Mouse (Mus musculus) forelimb bud, embryonic 11.5 days (tissue): ENCODE results near the gene Pdgfc.
A peak's percentile ranks its signal among the peaks of the same experiment; 100 is the strongest.
"Not testable (repeated sequence)": the region's sequence is repeated elsewhere in the genome, so short reads cannot be mapped to it uniquely, and the experiment has no call there.

ENCODE experiments used
- DNase-seq: peaks from one replicate; pipeline ENCODE4 v3.0.0-alpha.2; 2012; ENCODE audit warnings: low read depth, low spot score

Pdgfc gene

GRCm38 (mm10) chr3:81045344-81046050, 9.3 kb downstream of the Pdgfc start:
- DNase-seq = no peak

GRCm38 (mm10) chr3:81046652-81047607, 10.7 kb downstream of the Pdgfc start:
- DNase-seq = peak; percentile 70

- no peak for DNase-seq
Observed at GRCm38 (mm10) chr3:81051522-81051921, 15.3 kb downstream of the Pdgfc start.

- no peak for DNase-seq
Observed at GRCm38 (mm10) chr3:81052422-81052821, 16.2 kb downstream of the Pdgfc start.

- no peak for DNase-seq
Observed at GRCm38 (mm10) chr3:81054074-81054473, 17.9 kb downstream of the Pdgfc start.

- no peak for DNase-seq
Observed at GRCm38 (mm10) chr3:81057719-81058118, 21.5 kb downstream of the Pdgfc start.

- no peak for DNase-seq
Observed at GRCm38 (mm10) chr3:81058527-81059031, 22.4 kb downstream of the Pdgfc start.

GRCm38 (mm10) chr3:81068550-81068949, 32.3 kb downstream of the Pdgfc start:
- no peak for DNase-seq

GRCm38 (mm10) chr3:81101136-81101535, 64.9 kb downstream of the Pdgfc start:
- no peak for DNase-seq

- no peak for DNase-seq
Observed at GRCm38 (mm10) chr3:81102158-81102876, 66.1 kb downstream of the Pdgfc start.

GRCm38 (mm10) chr3:81102877-81103420, 66.7 kb downstream of the Pdgfc start:
- DNase-seq = no peak

- DNase-seq = no peak
Observed at GRCm38 (mm10) chr3:81107515-81107914, 71.3 kb downstream of the Pdgfc start.

GRCm38 (mm10) chr3:81110968-81111367, 74.8 kb downstream of the Pdgfc start:
- no peak for DNase-seq

GRCm38 (mm10) chr3:81112892-81113291, 76.7 kb downstream of the Pdgfc start:
- DNase-seq = no peak

- DNase-seq = no peak
Observed at GRCm38 (mm10) chr3:81120664-81121063, 84.4 kb downstream of the Pdgfc start.

GRCm38 (mm10) chr3:81121731-81122130, 85.5 kb downstream of the Pdgfc start:
- no peak for DNase-seq

GRCm38 (mm10) chr3:81123461-81123860, 87.2 kb downstream of the Pdgfc start:
- DNase-seq = no peak

- no peak for DNase-seq
Observed at GRCm38 (mm10) chr3:81127013-81127412, 90.8 kb downstream of the Pdgfc start.

- no peak for DNase-seq
Observed at GRCm38 (mm10) chr3:81136985-81137384, 100.8 kb downstream of the Pdgfc start.

- not testable (repeated sequence) for DNase-seq
Observed at GRCm38 (mm10) chr3:81138030-81138429, 101.8 kb downstream of the Pdgfc start.

GRCm38 (mm10) chr3:81143730-81144129, 107.5 kb downstream of the Pdgfc start:
- DNase-seq = no peak
